Mouse (Mus musculus): ENCODE measurements around the gene Sctr.

Gene Sctr

DNA sequence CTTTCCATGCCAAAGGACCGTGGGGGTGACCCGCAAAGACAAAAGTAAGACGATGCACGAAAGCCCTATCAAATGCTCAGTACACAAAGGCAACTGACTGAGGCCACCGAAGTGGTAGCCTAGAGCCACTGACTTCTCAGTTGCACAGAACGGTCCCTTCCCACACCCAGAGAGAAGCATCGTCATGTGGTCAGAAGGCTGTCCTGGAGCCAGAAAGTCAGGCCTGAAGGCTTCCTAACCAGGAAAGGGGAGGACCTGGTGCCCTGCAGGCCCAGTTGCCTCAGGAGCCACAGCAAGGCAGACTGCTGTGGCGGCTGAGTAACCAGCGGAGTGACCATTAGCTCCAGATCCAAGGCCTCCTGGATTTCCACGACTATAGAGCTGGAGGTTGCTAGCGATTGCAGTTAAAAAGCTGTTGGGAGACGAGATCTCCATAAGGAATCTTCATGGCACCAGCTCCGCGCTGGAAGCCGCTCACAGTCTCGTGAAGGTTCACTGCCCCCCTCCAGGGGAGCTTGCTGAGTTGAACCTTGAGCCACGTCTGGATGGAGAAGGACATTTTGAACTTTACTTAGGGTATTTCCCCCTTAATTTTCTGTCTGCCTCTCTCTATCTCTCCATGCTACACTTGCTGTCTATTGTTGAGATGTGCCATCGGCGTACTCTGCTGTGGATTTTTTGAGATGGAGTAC lies 103.2 kb downstream of the Sctr start:
- DNase-seq: no peak

DNA sequence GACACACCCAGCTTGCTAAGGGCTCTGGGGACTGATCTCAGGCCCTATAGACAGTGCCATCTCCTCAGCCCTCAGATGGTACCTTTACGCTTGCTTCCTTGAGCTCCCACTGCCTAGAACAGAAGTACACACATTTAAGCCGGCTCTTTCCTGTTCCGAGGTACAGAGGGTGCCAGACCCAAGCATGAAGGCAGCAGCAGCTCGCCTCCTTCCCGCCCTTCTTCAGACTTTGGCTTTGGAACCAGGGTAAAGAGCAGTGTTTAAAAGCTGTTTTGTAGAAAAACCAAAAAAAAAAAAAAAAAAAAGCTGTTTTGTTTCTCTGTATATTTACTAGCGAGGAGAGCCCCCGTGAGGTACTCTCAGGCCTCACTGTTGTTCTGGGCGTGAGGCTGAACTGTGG lies 105.1 kb downstream of the Sctr start:
- no peak for DNase-seq

DNA sequence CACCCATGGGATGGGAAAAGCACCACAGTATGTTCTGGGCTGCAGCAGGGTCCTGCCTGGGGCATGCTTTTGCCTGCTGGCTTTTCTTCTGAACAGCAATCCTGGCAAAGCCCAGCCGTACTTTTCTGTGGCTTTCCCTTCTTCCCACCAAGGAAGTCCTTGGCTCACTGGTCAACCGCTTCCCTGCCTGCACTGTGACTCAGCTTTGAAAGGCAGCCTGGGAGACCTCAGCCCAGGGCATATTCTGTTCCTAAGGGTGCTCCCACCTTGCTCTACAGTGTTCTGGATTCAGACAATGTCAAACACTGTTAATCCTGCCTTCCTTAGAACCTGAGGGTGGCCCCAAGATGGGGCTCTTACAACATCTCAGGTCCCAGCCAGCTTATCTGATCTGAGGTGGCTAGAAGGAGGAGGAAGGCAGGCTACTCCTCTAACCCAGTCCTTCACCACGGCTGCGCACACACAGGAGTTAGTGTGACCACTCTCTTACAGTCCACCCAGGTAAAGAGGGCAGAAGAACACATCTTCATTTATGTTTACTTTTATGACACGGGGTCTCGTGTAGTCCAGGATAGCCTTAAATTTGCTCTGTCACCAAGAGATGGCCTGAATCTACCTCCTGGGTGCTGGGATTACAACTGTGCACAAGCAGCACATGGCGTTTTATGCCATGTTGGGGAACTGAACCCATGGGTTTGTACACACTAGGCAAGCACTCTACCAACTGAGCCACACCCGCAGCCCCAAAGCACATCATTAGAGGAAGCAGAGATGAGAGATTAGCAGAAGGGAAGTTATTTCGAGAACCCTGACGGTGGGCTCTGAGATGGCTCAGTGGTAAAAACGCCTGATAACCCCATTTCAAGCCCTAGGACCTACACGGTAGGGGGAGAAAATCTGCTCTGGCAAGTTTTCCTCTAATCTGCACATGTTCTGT lies 105.8 kb downstream of the Sctr start:
- no peak for DNase-seq
